Mouse (Mus musculus) lung, embryonic 15.5 days (tissue): ENCODE measurements around the gene Prkcz. TPM values are rescaled to one million over a fixed set of nuclear protein-coding genes. Genes with fewer than 3 reads are reported as not detected.

Experiments
- ATAC-seq: fragments of 200-750 bp; cut with Nextera tagmentation; 2 replicates; pipeline ENCODE4 v1.8.0; 2017; ENCODE audit warnings: moderate number of reproducible peaks, borderline replicate concordance; ENCODE audit not compliant: low FRiP score, low TSS enrichment; ENCODE audit errors: extremely low read depth
- H3K27ac ChIP-seq: fragments of 300-500 bp; sonication (generic); 2 replicates; pipeline ENCODE4 v1.5.1; 2015; ENCODE audit warnings: moderate library complexity, mild to moderate bottlenecking, inconsistent platforms
- H3K27me3 ChIP-seq: fragments of 300-500 bp; sonication (generic); 2 replicates; pipeline ENCODE4 v1.6.1; 2015; ENCODE audit warnings: inconsistent platforms
- H3K36me3 ChIP-seq: fragments of 300-500 bp; sonication (generic); 2 replicates; pipeline ENCODE4 v1.6.1; 2015; ENCODE audit warnings: inconsistent platforms
- H3K4me1 ChIP-seq: fragments of 300-500 bp; sonication (generic); 2 replicates; pipeline ENCODE4 v1.6.1; 2015; ENCODE audit warnings: inconsistent platforms
- H3K4me2 ChIP-seq: fragments of 300-500 bp; sonication (generic); 2 replicates; pipeline ENCODE4 v1.6.1; 2015; ENCODE audit warnings: inconsistent platforms, mild to moderate bottlenecking, moderate library complexity
- H3K4me3 ChIP-seq: fragments of 300-500 bp; sonication (generic); 2 replicates; pipeline ENCODE4 v1.5.1; 2015; ENCODE audit warnings: mild to moderate bottlenecking, inconsistent platforms
- H3K9ac ChIP-seq: fragments of 300-500 bp; sonication (generic); 2 replicates; pipeline ENCODE4 v1.6.1; 2015; ENCODE audit warnings: inconsistent platforms
- H3K9me3 ChIP-seq: fragments of 300-500 bp; sonication (generic); 2 replicates; pipeline ENCODE4 v1.6.1; 2016; ENCODE audit warnings: inconsistent platforms
- WGBS: fragments of 180-500 bp; shearing (Covaris S2); methylation state at CpG from one replicate; pipeline ENCODE4 v1.1.7; 2015; 5-methylcytosine and 5-hydroxymethylcytosine counted together
- polyA plus RNA-seq: library from polyadenylated mRNA; unstranded; fragments of >200 nt; fragmentation: Nextera tagmentation; extraction: Ambion mirVana; gene quantifications from 2 replicates; pipeline ENCODE4 v1.2.1, GENCODE M21; 2015

Prkcz gene
- polyA plus RNA-seq, 1 experiment from 2014 or later: 16.8 TPM

- peak overlapping the region; percentile 27; the same call in 1 of the 2 replicates for H3K9ac ChIP-seq
- H3K27ac ChIP-seq: peak overlapping the region; percentile 100
- ATAC-seq: peak; percentile 52; the same call in 1 of the 2 replicates
- no peaks in the 10 kb centered on the region for H3K36me3 ChIP-seq
- WGBS: 4% methylated on average over 10 of the region's 10 CpGs
- H3K4me2 ChIP-seq: peak overlapping the region; percentile 53
- H3K4me1 ChIP-seq: peaks cover 56% of the 10 kb centered on the region
- no peaks in the 10 kb centered on the region for H3K27me3 ChIP-seq
- H3K9me3 ChIP-seq: no peaks in the 10 kb centered on the region
- no peak overlapping the region for H3K4me3 ChIP-seq
These were observed 127.3 kb downstream of the Prkcz start for GRCm38 (mm10) chr4:155233878-155234277.

DNA sequence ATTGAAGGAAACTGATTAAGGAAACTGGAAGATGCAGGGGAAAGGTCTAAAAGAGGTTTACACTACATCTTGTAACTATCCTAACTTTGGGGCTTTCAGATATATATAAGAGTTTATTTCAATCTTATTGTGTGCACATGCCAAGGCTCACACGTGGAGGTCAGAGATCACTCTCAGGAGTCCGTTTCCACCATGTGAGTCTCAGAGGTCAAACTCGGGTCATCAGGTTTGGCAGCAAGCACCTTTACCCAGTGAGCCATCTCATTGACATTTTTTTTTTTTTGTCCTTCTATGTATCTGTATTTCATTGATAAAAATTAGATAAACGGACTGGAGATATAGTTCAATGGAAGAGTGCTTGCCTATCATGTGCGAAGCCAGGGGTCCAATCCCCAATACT is 132.7 kb downstream of the Prkcz start:
- no peaks in the 10 kb centered on the region for H3K9me3 ChIP-seq
- H3K27me3 ChIP-seq: no peaks in the 10 kb centered on the region
- 62% methylated on average over 5 of the region's 5 CpGs for WGBS
- H3K9ac ChIP-seq: no peak overlapping the region
- H3K4me1 ChIP-seq: peaks cover 13% of the 10 kb centered on the region
- no peak overlapping the region for H3K4me3 ChIP-seq
- ATAC-seq: no peak
- no peak overlapping the region for H3K4me2 ChIP-seq
- no peaks in the 10 kb centered on the region for H3K36me3 ChIP-seq
- H3K27ac ChIP-seq: no peak overlapping the region

GRCm38 (mm10) chr4:155227986-155228385 is 133.2 kb downstream of the Prkcz start:
- Histone ChIP-seq H3K4me3 (no peak overlapping the region), H3K9me3 (no peaks in the 10 kb centered on the region), H3K27me3 (no peaks in the 10 kb centered on the region), H3K4me1 (peaks cover 9% of the 10 kb centered on the region), H3K36me3 (no peaks in the 10 kb centered on the region), H3K27ac (no peak overlapping the region), H3K4me2 (no peak overlapping the region), H3K9ac (no peak overlapping the region)
- 76% methylated on average over 4 of the region's 4 CpGs for WGBS
- ATAC-seq: no peak

DNA sequence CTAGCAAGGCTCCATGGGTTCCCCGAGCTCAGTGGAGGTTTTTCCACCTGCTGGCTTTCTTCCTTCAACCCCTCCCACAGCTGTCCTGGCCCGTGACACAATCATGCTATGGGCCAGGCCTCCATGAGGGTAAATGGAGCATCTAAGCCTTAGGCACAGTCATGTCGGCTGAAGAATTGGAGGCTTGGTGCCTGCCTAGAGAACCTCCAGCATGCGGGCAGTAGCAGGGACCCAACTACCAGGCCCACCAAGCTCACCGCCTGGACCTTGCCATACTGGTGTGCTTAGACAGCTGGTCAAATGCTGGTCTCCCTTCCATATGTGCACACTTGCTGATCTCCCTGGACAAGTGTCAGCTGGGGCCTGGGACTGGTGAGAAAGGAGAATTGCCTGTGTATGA is 135.2 kb downstream of the Prkcz start:
- no peak overlapping the region for H3K27ac ChIP-seq
- H3K36me3 ChIP-seq: no peaks in the 10 kb centered on the region
- H3K9ac ChIP-seq: no peak overlapping the region
- no peaks in the 10 kb centered on the region for H3K9me3 ChIP-seq
- peaks cover 9% of the 10 kb centered on the region for H3K4me1 ChIP-seq
- 80% methylated on average over 5 of the region's 5 CpGs for WGBS
- H3K27me3 ChIP-seq: no peaks in the 10 kb centered on the region
- no peak overlapping the region for H3K4me2 ChIP-seq
- H3K4me3 ChIP-seq: no peak overlapping the region
- no peak for ATAC-seq

GRCm38 (mm10) chr4:155223594-155224528 is 137.3 kb downstream of the Prkcz start:
- H3K36me3 ChIP-seq: no peaks in the 10 kb centered on the region
- WGBS: 30% methylated on average over 20 of the region's 20 CpGs
- no peaks in the 10 kb centered on the region for H3K27me3 ChIP-seq
- H3K4me2 ChIP-seq: peak overlapping the region; percentile 70
- H3K27ac ChIP-seq: peak overlapping the region; percentile 92
- peaks cover 26% of the 10 kb centered on the region for H3K4me1 ChIP-seq
- ATAC-seq: no peak
- H3K9ac ChIP-seq: peak overlapping the region; percentile 72
- H3K4me3 ChIP-seq: peak overlapping the region; percentile 38
- no peaks in the 10 kb centered on the region for H3K9me3 ChIP-seq

- Histone ChIP-seq H3K27ac (peak overlapping the region; percentile 92), H3K36me3 (no peaks in the 10 kb centered on the region), H3K27me3 (no peaks in the 10 kb centered on the region), H3K4me3 (peak overlapping the region; percentile 91), H3K4me1 (peaks cover 34% of the 10 kb centered on the region), H3K9ac (peak overlapping the region; percentile 94), H3K9me3 (no peaks in the 10 kb centered on the region), H3K4me2 (peak overlapping the region; percentile 90)
- WGBS: under 1% methylated on average over 86 of the region's 116 CpGs
- ATAC-seq: peak; percentile 99
These were observed 138.1 kb downstream of the Prkcz start for GRCm38 (mm10) chr4:155222841-155223593.

DNA sequence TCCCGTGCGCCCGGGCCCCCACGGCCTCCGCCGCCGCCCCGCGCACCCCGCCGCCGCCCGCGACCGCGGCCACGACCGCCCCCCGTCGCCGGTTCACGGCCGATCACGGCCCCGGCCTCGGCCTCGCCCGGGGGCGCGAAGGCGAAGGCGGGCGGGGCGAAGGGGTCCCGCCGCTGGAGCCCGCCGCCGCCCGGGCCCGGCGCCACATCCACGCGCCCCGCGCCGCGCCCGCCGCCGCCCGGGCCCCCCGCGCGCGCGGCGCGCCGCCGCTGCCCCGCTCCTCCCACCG is 138.7 kb downstream of the Prkcz start, which contains the start of gene Ski:
Gene Ski (minus strand): TSS at position 41 of the 289 bp plus-strand sequence.
- peak within 1 kb of the TSS; percentile 92 for H3K27ac ChIP-seq
- H3K4me2 ChIP-seq: peak within 1 kb of the TSS; percentile 90
- ATAC-seq: no peak
- peak within 1 kb of the TSS; percentile 91 for H3K4me3 ChIP-seq
- peak within 1 kb of the TSS; percentile 94 for H3K9ac ChIP-seq
- H3K27me3 ChIP-seq: no peaks in the 10 kb centered on the region
- no peaks in the 10 kb centered on the region for H3K9me3 ChIP-seq
- WGBS: 0% methylated on average over 1 of the region's 63 CpGs
- H3K36me3 ChIP-seq: no peaks in the 10 kb centered on the region
- peaks cover 39% of the 10 kb centered on the region for H3K4me1 ChIP-seq

- Histone ChIP-seq H3K27me3 (no peaks in the 10 kb centered on the region), H3K9ac (peak overlapping the region; percentile 94), H3K4me3 (peak overlapping the region; percentile 91), H3K36me3 (no peaks in the 10 kb centered on the region), H3K27ac (peak overlapping the region; percentile 85), H3K9me3 (no peaks in the 10 kb centered on the region), H3K4me2 (peak overlapping the region; percentile 90), H3K4me1 (peaks cover 46% of the 10 kb centered on the region)
- no peak for ATAC-seq
- WGBS: under 1% methylated on average over 86 of the region's 93 CpGs
These were observed 139.3 kb downstream of the Prkcz start for GRCm38 (mm10) chr4:155221599-155222551.

GRCm38 (mm10) chr4:155221106-155221505 is 140.1 kb downstream of the Prkcz start:
- peak overlapping the region; percentile 91 for H3K4me3 ChIP-seq
- peak overlapping the region; percentile 94 for H3K9ac ChIP-seq
- H3K27me3 ChIP-seq: no peaks in the 10 kb centered on the region
- H3K4me1 ChIP-seq: peaks cover 53% of the 10 kb centered on the region
- WGBS: under 1% methylated on average over 7 of the region's 7 CpGs
- H3K9me3 ChIP-seq: no peaks in the 10 kb centered on the region
- H3K27ac ChIP-seq: peak overlapping the region; percentile 85
- peak overlapping the region; percentile 90 for H3K4me2 ChIP-seq
- H3K36me3 ChIP-seq: no peaks in the 10 kb centered on the region
- no peak for ATAC-seq

GRCm38 (mm10) chr4:155220213-155221100 is 140.7 kb downstream of the Prkcz start:
- H3K36me3 ChIP-seq: no peaks in the 10 kb centered on the region

More at GRCm38 (mm10) chr4:155220213-155221100, 140.7 kb downstream of the Prkcz start:
- peaks cover 60% of the 10 kb centered on the region for H3K4me1 ChIP-seq
- no peak for ATAC-seq
- 5% methylated on average over 14 of the region's 14 CpGs for WGBS
- peak overlapping the region; percentile 85 for H3K27ac ChIP-seq
- peak overlapping the region; percentile 91 for H3K4me3 ChIP-seq
- H3K27me3 ChIP-seq: no peaks in the 10 kb centered on the region
- no peaks in the 10 kb centered on the region for H3K9me3 ChIP-seq
- peak overlapping the region; percentile 90 for H3K4me2 ChIP-seq
- H3K9ac ChIP-seq: peak overlapping the region; percentile 94
